Mouse (Mus musculus) cerebral cortex, adult 2 months (tissue): ENCODE data around the gene Adap1.

Experiments
- WGBS: fragments of 180-500 bp; shearing (Covaris S2); methylation state at CpG from one replicate; pipeline ENCODE4 v1.1.7; 2018; 5-methylcytosine and 5-hydroxymethylcytosine counted together

Gene Adap1

GRCm38 (mm10) chr5:139325395-139325966, at the start of gene Adap1:
Gene Adap1, minus strand, starts transcription at chr5:139325622.
- 2% methylated on average over 61 of the region's 61 CpGs for WGBS

GRCm38 (mm10) chr5:139374841-139375240, 49.4 kb upstream of the Adap1 start:
- WGBS, result 90% methylated on average over 2 of the region's 2 CpGs

- 83% methylated on average over 6 of the region's 6 CpGs for WGBS
These were observed 48.5 kb upstream of the Adap1 start for GRCm38 (mm10) chr5:139373889-139374444.

GRCm38 (mm10) chr5:139373126-139373525, 47.7 kb upstream of the Adap1 start:
- 72% methylated on average over 3 of the region's 3 CpGs for WGBS

- under 1% methylated on average over 39 of the region's 39 CpGs for WGBS
These were observed 46.4 kb upstream of the Adap1 start for GRCm38 (mm10) chr5:139371631-139372401.

GRCm38 (mm10) chr5:139371118-139371517, 45.7 kb upstream of the Adap1 start:
- WGBS, result 54% methylated on average over 5 of the region's 5 CpGs

- WGBS, result 87% methylated on average over 6 of the region's 6 CpGs
These were observed 44.9 kb upstream of the Adap1 start for GRCm38 (mm10) chr5:139370336-139370735.

GRCm38 (mm10) chr5:139368638-139369320, 43.4 kb upstream of the Adap1 start:
- WGBS, result 86% methylated on average over 11 of the region's 11 CpGs

- WGBS, result 68% methylated on average over 4 of the region's 4 CpGs
These were observed 42.5 kb upstream of the Adap1 start for GRCm38 (mm10) chr5:139367884-139368458.

GRCm38 (mm10) chr5:139366484-139366883, 41.1 kb upstream of the Adap1 start:
- 68% methylated on average over 11 of the region's 11 CpGs for WGBS

- 88% methylated on average over 1 of the region's 1 CpGs for WGBS
These were observed 40.4 kb upstream of the Adap1 start for GRCm38 (mm10) chr5:139365827-139366226.

- 9% methylated on average over 5 of the region's 5 CpGs for WGBS
These were observed 39.6 kb upstream of the Adap1 start for GRCm38 (mm10) chr5:139364911-139365571.

GRCm38 (mm10) chr5:139364260-139364910, 39.0 kb upstream of the Adap1 start:
- WGBS, result 22% methylated on average over 12 of the region's 12 CpGs

GRCm38 (mm10) chr5:139363858-139364257, 38.4 kb upstream of the Adap1 start:
- WGBS, result 28% methylated on average over 7 of the region's 7 CpGs

GRCm38 (mm10) chr5:139359244-139359643, 33.8 kb upstream of the Adap1 start:
- WGBS, result 92% methylated on average over 5 of the region's 5 CpGs

GRCm38 (mm10) chr5:139358653-139359052, 33.2 kb upstream of the Adap1 start:
- WGBS, result 87% methylated on average over 2 of the region's 2 CpGs

- WGBS, result 33% methylated on average over 19 of the region's 19 CpGs
These were observed 29.9 kb upstream of the Adap1 start for GRCm38 (mm10) chr5:139355235-139355772.

- 86% methylated on average over 11 of the region's 11 CpGs for WGBS
These were observed 28.5 kb upstream of the Adap1 start for GRCm38 (mm10) chr5:139353946-139354345.

- WGBS, result 55% methylated on average over 10 of the region's 10 CpGs
These were observed 28.1 kb upstream of the Adap1 start for GRCm38 (mm10) chr5:139353496-139353895.

- WGBS, result 62% methylated on average over 6 of the region's 6 CpGs
These were observed 26.9 kb upstream of the Adap1 start, which contains the start of gene Cyp2w1 for GRCm38 (mm10) chr5:139352317-139352716. Gene Cyp2w1, plus strand, starts transcription at chr5:139352617.

GRCm38 (mm10) chr5:139351628-139352027, 26.2 kb upstream of the Adap1 start:
- 58% methylated on average over 8 of the region's 8 CpGs for WGBS
